Mouse (Mus musculus) urinary bladder, postnatal 25 days (tissue): ENCODE measurements around the gene Ppp1r3f.

ENCODE experiments used
- DNase-seq: peaks from one replicate; pipeline ENCODE4 v3.0.0; 2022; ENCODE audit warnings: low spot score

The Ppp1r3f gene

GRCm38 (mm10) chrX:7553474-7553873, 20.6 kb downstream of the Ppp1r3f start:
- no peak for DNase-seq

GRCm38 (mm10) chrX:7524961-7525360, 49.1 kb downstream of the Ppp1r3f start:
- no peak for DNase-seq
